Mouse (Mus musculus) heart, adult 9 months (tissue): Measurements from ENCODE around the gene Tnni2.

Source experiments
- DNase-seq, 2 experiments: peaks; one replicate each; pipeline ENCODE4 v3.0.0; 2022; ENCODE audit warnings: low spot score in 2 of 2

Tnni2 gene

DNA sequence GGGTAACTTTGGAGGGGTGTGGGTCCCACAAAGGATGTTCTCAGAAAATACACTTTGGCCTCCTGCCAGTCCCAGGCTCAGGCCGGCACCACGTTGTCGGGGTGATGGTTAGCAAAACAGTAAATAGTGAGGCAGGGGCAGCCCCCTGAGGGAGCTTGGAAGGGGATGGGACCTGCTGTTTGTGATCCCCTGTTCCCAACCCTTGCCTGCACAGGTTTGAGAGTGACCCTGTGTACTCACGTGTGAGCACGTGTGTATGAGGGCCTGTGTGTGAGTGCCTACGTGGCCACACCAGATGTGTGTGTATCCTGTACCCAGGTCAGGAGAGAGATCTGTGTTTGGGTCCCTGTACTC lies 40.6 kb downstream of the Tnni2 start:
- no peak for DNase-seq

DNA sequence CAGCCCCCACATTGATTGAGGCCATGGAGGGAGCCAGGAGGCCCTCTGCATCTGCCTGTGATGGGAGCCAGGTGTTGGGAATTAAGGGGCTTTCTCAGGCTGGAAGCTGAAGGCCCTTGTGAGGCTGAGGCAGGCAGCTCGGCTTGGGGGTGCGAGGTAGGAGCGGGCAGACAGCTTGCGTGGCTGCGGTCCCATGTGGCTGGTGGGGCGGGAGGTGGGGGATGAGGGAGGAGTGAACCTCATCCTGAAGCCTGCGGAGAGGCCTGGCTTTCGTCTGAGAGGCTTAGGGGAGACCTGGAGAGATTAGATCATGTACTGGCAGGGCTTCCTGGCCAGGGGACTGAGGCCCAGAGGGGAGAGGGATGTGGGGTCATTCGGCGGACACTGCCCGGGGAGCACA lies 41.5 kb downstream of the Tnni2 start:
- peak; percentile 53 to 61 for DNase-seq

DNA sequence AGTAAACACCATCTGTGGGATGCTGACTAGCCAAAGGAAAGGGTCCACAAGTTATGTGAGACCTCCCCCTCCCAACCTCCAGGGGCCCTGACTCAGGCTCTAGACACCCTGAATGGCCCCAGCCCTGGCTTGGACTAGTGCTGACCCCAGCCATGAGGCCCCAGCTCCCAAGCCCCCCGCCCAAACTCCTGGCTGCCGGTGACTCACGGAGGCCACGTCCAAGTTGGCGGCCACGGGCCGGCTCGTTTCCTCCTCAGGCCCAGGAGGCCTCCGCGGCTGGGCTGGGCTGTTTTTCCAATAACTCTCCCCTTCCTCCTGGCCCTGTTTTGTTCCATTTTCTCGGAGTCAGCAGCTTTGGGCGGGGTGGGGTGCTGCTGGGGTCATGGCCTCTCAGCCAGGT lies 43.2 kb downstream of the Tnni2 start:
- peak; percentile 74 to 79 for DNase-seq

DNA sequence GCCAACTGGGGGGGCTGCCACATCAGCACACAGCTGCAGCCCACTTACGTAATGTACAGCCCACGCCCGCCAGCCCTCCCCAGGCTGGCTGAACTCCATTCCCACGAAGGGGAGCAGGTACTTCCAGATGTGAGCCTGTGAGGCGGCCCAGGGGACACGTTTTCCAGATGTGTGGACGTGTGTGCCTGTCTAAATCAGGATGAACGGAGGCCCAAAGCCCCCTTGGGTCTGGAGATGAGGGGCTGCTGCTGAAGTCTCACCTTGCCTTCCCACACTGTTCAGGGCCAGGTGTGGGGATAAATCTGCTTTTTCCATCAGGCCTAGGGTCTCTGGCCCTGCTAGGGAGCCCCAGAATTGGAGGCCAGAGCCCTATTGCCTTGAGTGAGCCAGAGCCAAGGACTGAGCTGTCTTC lies 45.1 kb downstream of the Tnni2 start:
- no peak for DNase-seq

DNA sequence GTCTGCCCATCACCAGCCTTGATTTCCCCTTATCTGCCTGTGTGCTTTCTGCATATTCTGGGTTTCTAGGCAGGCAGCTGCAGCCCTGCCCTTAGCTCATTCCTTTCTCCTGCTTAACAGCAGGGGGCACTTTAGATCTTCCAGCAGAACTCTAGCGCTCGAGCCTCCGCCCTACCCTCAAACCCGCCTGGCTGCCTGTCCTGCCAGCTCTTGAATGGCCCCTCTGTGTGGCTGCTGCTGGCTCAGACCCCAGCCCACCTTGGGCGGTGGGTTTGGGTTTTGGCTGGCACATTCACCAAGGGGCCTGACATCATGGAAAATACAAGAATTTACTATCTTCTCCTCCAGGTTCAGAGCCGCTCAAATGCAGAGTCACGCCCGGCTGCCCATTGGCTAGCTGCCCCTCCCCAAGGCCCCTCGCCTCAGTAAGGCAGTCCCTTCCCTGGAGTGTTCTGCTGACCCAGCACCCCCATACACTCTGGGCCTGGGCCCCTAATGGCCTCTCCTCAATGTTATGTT lies 45.8 kb downstream of the Tnni2 start:
- DNase-seq, result peak in 1 of 2 experiments; percentile 25

DNA sequence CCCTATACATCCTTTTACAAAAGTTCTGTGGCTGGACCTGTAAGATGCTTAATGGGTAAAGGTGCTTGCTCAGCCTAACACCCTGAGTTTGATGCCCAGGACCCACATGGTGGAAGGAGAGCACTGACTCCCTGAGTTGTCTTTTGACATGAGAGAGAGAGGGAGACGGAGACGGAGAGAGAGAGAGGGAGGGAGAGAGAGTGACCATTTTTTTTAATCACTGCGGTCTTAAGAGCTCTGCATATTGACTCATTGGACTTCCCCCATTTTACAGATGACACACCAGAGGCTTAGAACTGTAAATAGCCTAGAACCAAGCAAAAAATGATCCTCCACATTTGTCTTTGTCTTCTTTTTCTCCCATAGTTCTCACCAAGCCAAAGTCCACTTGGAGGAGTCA lies 46.4 kb downstream of the Tnni2 start:
- DNase-seq, result no peak

DNA sequence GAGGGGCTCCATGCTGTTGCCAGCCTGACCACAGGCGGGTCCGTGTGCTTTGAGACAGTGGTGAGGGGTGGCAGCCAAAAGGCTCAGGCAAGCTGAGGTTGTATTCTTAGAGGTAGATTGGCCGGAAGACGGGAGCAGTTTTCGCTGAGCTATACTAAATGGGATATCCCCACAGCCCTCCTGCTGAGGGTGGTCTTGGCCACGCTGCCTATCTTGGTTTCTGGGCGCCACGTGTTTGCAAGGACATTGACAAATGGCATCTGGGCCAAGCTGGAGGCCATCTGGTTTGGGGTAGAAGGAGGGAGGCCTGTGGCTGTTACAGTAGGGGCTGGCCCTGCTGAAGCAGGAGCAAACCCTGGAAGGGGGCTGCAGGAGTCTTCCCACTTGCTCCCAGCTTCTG lies 51.9 kb downstream of the Tnni2 start:
- no peak for DNase-seq
